24 mouse cellular contexts compared by ENCODE assay signal in the genomic region with DNA sequence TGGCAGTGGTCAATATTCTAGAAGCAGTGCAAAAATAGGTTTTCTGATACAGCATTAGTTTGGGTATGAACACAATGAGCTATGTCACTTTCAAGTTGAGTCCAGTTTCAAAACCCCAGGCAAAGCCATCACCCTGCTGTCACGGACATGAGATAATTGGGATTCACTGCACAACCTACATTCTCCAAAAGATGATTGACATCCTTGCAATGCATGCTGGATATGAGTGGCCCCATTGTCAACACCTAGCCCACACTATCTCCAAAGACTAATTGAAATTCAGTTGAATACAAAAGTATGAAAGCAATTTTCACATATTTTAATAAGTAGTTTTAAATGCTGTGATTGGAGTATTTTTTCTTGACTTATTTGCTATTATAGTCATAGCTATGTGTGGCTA.
A peak's percentile ranks its signal among the peaks of the same experiment; 100 is the strongest.
DNase-seq lines count a peak whose midpoint lies in the region; ATAC-seq lines count a peak whose summit lies in the region.
"Had no signal": no experiment of that assay in that cellular context is flagged by ENCODE, and none has a peak within 500 bp of the region (broad histone marks: within the 10 kb centered on the region; RNA-seq: fewer than 3 reads in every experiment).

No protein-coding gene starts in this region.

- WGBS in forebrain, embryonic 12.5 days: 78% methylated on average over 1 of the region's 1 CpGs
- 76% methylated on average over 1 of the region's 1 CpGs for WGBS in forebrain, embryonic 16.5 days
- 51% methylated on average over 1 of the region's 1 CpGs for WGBS in midbrain, embryonic 15.5 days
- 89% methylated on average over 1 of the region's 1 CpGs for WGBS in midbrain, embryonic 11.5 days

- H3K4me1 ChIP-seq in forebrain, embryonic 12.5 days: no peaks in the 10 kb centered on the region
- H3K4me1 ChIP-seq in forebrain, embryonic 16.5 days (replicated peaks; ENCODE audit: control insufficient read depth, insufficient read depth, low read length): peaks cover 8% of the 10 kb centered on the region
- H3K4me1 ChIP-seq in midbrain, embryonic 15.5 days: no peaks in the 10 kb centered on the region; the same call in 1 of the 2 replicates
- H3K4me1 ChIP-seq in midbrain, embryonic 11.5 days (ENCODE audit: control insufficient read depth, insufficient read depth, low read length): no peaks in the 10 kb centered on the region
- H3K4me1 ChIP-seq: embryonic facial prominence, embryonic 10.5 days; forebrain, embryonic 10.5 days; hindbrain, embryonic 12.5 days; hindbrain, embryonic 15.5 days had no signal

- 0 out of 2 replicates have a peak, but pooled peaks have one; percentile 41 for ATAC-seq in forebrain, embryonic 12.5 days (ENCODE audit: low FRiP score)
- no peak; the same call in 1 of the 2 replicates for ATAC-seq in forebrain, embryonic 16.5 days
- peak; percentile 79; the same call in 1 of the 2 replicates for ATAC-seq in midbrain, embryonic 15.5 days (replicated peaks)
- no peak for ATAC-seq in midbrain, embryonic 11.5 days (ENCODE audit: low FRiP score)
- no peak for ATAC-seq in megakaryocyte-erythroid progenitor cell, adult 5-6 weeks (replicated peaks; ENCODE audit: low FRiP score, low TSS enrichment, poor library complexity, severe bottlenecking)
- ATAC-seq: Patski had no signal

- no peaks in the 10 kb centered on the region for H3K36me3 ChIP-seq in forebrain, embryonic 12.5 days (replicated peaks)
- H3K36me3 ChIP-seq in forebrain, embryonic 16.5 days (ENCODE audit: control insufficient read depth, insufficient read depth): no peaks in the 10 kb centered on the region
- H3K36me3 ChIP-seq in midbrain, embryonic 15.5 days (replicated peaks): no peaks in the 10 kb centered on the region
- H3K36me3 ChIP-seq in midbrain, embryonic 11.5 days (ENCODE audit: control insufficient read depth, insufficient read depth, low read length): no peaks in the 10 kb centered on the region
- H3K36me3 ChIP-seq: embryonic facial prominence, embryonic 10.5 days; embryonic facial prominence, embryonic 13.5 days; forebrain, embryonic 10.5 days; forebrain, embryonic 15.5 days; hindbrain, embryonic 12.5 days; hindbrain, embryonic 15.5 days had no signal

- H3K4me3 ChIP-seq in forebrain, embryonic 12.5 days (replicated peaks): no peak overlapping the region
- no peak overlapping the region for H3K4me3 ChIP-seq in forebrain, embryonic 16.5 days (replicated peaks; ENCODE audit: low read length)
- H3K4me3 ChIP-seq in midbrain, embryonic 15.5 days: no peak overlapping the region
- H3K4me3 ChIP-seq in midbrain, embryonic 11.5 days (ENCODE audit: low read depth, low read length): no peak overlapping the region
- H3K4me3 ChIP-seq: embryonic facial prominence, embryonic 10.5 days; embryonic facial prominence, embryonic 13.5 days; forebrain, embryonic 10.5 days; forebrain, embryonic 15.5 days; gastrocnemius, adult 2 months; hindbrain, embryonic 12.5 days; hindbrain, embryonic 15.5 days had no signal

- H3K27me3 ChIP-seq in forebrain, embryonic 12.5 days: no peaks in the 10 kb centered on the region
- H3K27me3 ChIP-seq in forebrain, embryonic 16.5 days (replicated peaks; ENCODE audit: control insufficient read depth, insufficient read depth, low read length): no peaks in the 10 kb centered on the region
- H3K27me3 ChIP-seq in midbrain, embryonic 15.5 days (replicated peaks): no peaks in the 10 kb centered on the region
- no peaks in the 10 kb centered on the region for H3K27me3 ChIP-seq in midbrain, embryonic 11.5 days (ENCODE audit: control insufficient read depth, insufficient read depth, low read length)
- H3K27me3 ChIP-seq: embryonic facial prominence, embryonic 13.5 days; forebrain, embryonic 15.5 days; hindbrain, embryonic 12.5 days; hindbrain, embryonic 15.5 days; Patski had no signal

- no peak for DNase-seq in midbrain, embryonic 11.5 days (ENCODE audit: low spot score, missing footprints)
- DNase-seq in retina, embryonic 14.5 days (ENCODE audit: low spot score): peak; percentile 13
- DNase-seq: adrenal gland, postnatal 10 days; adrenal gland, postnatal 36 days; cerebellum, adult 11 months; cerebellum, adult 2 months; cerebellum, adult 9-11 months; cerebellum, postnatal 36 days; embryo, embryonic 11 days; gastrocnemius, adult 2 months; gastrocnemius, postnatal 14 days; heart, adult 11 months had no signal

- H3K9ac ChIP-seq in forebrain, embryonic 12.5 days: no peak overlapping the region
- H3K9ac ChIP-seq in forebrain, embryonic 16.5 days (replicated peaks; ENCODE audit: low read depth, low read length): no peak overlapping the region
- no peak overlapping the region for H3K9ac ChIP-seq in midbrain, embryonic 15.5 days
- H3K9ac ChIP-seq in midbrain, embryonic 11.5 days (ENCODE audit: low read length): no peak overlapping the region
- H3K9ac ChIP-seq: embryonic facial prominence, embryonic 13.5 days; forebrain, embryonic 15.5 days; hindbrain, embryonic 12.5 days; hindbrain, embryonic 15.5 days had no signal

- H3K4me2 ChIP-seq in forebrain, embryonic 12.5 days: no peak overlapping the region
- H3K4me2 ChIP-seq in forebrain, embryonic 16.5 days (ENCODE audit: low read length): no peak overlapping the region
- H3K4me2 ChIP-seq in midbrain, embryonic 15.5 days: no peak overlapping the region
- H3K4me2 ChIP-seq in midbrain, embryonic 11.5 days: no peak overlapping the region
- H3K4me2 ChIP-seq: embryonic facial prominence, embryonic 13.5 days; forebrain, embryonic 15.5 days; heart, embryonic 11.5 days; hindbrain, embryonic 12.5 days; hindbrain, embryonic 15.5 days had no signal

- no peak overlapping the region for H3K27ac ChIP-seq in forebrain, embryonic 12.5 days
- no peak overlapping the region for H3K27ac ChIP-seq in forebrain, embryonic 16.5 days (ENCODE audit: low read length)
- H3K27ac ChIP-seq in midbrain, embryonic 15.5 days: no peak overlapping the region
- H3K27ac ChIP-seq in midbrain, embryonic 11.5 days (ENCODE audit: low read depth, low read length): no peak overlapping the region
- H3K27ac ChIP-seq: embryonic facial prominence, embryonic 10.5 days; embryonic facial prominence, embryonic 13.5 days; forebrain, embryonic 10.5 days; forebrain, embryonic 15.5 days; gastrocnemius, adult 2 months; hindbrain, embryonic 12.5 days; hindbrain, embryonic 15.5 days had no signal

- H3K9me3 ChIP-seq in forebrain, embryonic 12.5 days: no peaks in the 10 kb centered on the region
- no peaks in the 10 kb centered on the region for H3K9me3 ChIP-seq in forebrain, embryonic 16.5 days (ENCODE audit: control insufficient read depth, low read length)
- no peaks in the 10 kb centered on the region for H3K9me3 ChIP-seq in midbrain, embryonic 15.5 days
- H3K9me3 ChIP-seq in midbrain, embryonic 11.5 days (ENCODE audit: control insufficient read depth, low read length): no peaks in the 10 kb centered on the region
- H3K9me3 ChIP-seq: embryonic facial prominence, embryonic 10.5 days; embryonic facial prominence, embryonic 13.5 days; forebrain, embryonic 10.5 days; forebrain, embryonic 15.5 days; hindbrain, embryonic 12.5 days; hindbrain, embryonic 15.5 days had no signal

Comparison
In these comparisons a context has a peak if more than half of its experiments do, and no peak if none do; other contexts are left out.
1. ATAC-seq: peak in forebrain, embryonic 12.5 days (single experiment) and midbrain, embryonic 15.5 days (single experiment); none in forebrain, embryonic 16.5 days (single experiment), midbrain, embryonic 11.5 days (single experiment) and megakaryocyte-erythroid progenitor cell, adult 5-6 weeks (single experiment).